Mouse (Mus musculus): ENCODE data around the gene Pxmp4.

DNA sequence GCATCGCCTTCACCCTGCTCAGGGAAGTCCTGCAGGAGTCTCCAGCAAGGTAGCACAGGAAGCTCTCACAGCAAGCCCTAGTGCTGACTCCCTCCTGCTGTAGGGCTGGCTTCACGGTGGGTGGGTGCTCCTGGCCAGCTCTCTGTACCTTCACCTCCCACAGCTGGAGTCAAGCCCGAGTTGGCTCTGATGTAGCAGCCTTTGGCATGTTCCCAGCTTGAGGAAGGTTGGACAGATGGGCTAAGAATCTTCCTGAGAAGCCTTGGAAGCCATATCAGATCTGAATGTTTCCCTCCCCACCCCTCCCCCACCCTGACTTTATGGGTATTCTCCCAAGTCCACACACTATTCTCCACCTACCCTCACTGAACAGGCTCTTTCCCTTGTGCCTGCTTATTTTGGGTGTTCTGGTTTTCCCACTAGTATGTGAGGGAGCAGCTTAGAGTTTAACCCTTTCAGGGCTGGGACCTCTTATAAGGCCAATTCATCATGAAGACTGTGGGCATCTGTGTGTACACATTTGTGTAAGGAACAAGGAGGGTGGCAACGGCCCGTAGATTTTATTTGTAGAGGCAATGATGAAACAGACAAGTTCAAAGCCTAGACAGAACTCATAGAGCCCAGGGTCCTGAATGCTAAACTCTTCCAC lies 46.2 kb downstream of the Pxmp4 start:
- no peak for TF ChIP-seq CTCF (IDR thresholded peaks at IDR 0.05; ENCODE audit: extremely low read depth, insufficient read depth, low read length)
- TF ChIP-seq POLR2A (IDR thresholded peaks at IDR 0.05; ENCODE audit: extremely low read depth, insufficient read depth, low read length) = no peak
